Mouse (Mus musculus) neural tube, embryonic 14.5 days (tissue): ENCODE results near the gene Plcd1. TPM values are rescaled to one million over a fixed set of nuclear protein-coding genes. Genes with fewer than 3 reads are reported as not detected.

ENCODE experiments used
- ATAC-seq: fragments of 200-750 bp; cut with Nextera tagmentation; 2 replicates; pipeline ENCODE4 v1.8.0; 2017; ENCODE audit warnings: low read depth, mild to moderate bottlenecking, moderate TSS enrichment, moderate library complexity
- H3K27ac ChIP-seq: fragments of 300-500 bp; sonication (generic); 2 replicates; pipeline ENCODE4 v1.5.1; 2014; ENCODE audit warnings: low read depth, mild to moderate bottlenecking, control low read depth, low read length, moderate library complexity, mixed read lengths
- H3K27me3 ChIP-seq: fragments of 300-500 bp; sonication (generic); 2 replicates; pipeline ENCODE4 v1.6.1; 2014; ENCODE audit warnings: low read length; ENCODE audit not compliant: control insufficient read depth, insufficient read depth
- H3K36me3 ChIP-seq: fragments of 300-500 bp; sonication (generic); 2 replicates; pipeline ENCODE4 v1.6.1; 2014; ENCODE audit warnings: low read length, mixed read lengths; ENCODE audit not compliant: control insufficient read depth, insufficient read depth
- H3K4me1 ChIP-seq: fragments of 300-500 bp; sonication (generic); 2 replicates; pipeline ENCODE4 v1.6.1; 2014; ENCODE audit warnings: low read length; ENCODE audit not compliant: control insufficient read depth, insufficient read depth
- H3K4me2 ChIP-seq: fragments of 300-500 bp; sonication (generic); 2 replicates; pipeline ENCODE4 v1.6.1; 2014; ENCODE audit warnings: mild to moderate bottlenecking, low read depth, low read length, control low read depth
- H3K4me3 ChIP-seq: fragments of 300-500 bp; sonication (generic); 2 replicates; pipeline ENCODE4 v1.5.1; 2014; ENCODE audit warnings: low read depth, low read length, control low read depth, mixed read lengths
- H3K9ac ChIP-seq: fragments of 300-500 bp; sonication (generic); replicated peaks from 2 replicates; pipeline ENCODE4 v1.6.1; 2014; ENCODE audit warnings: low read depth, mild to moderate bottlenecking, control low read depth, low read length, mixed read lengths
- H3K9me3 ChIP-seq: fragments of 300-500 bp; sonication (generic); 2 replicates; pipeline ENCODE4 v1.6.1; 2016; ENCODE audit warnings: low read length; ENCODE audit not compliant: control insufficient read depth
- WGBS: fragments of 180-500 bp; shearing (Covaris S2); extraction: QIAGEN DNeasy Blood & Tissue Kit; methylation state at CpG from one replicate; pipeline ENCODE4 v1.1.7; 2014; 5-methylcytosine and 5-hydroxymethylcytosine counted together
- polyA plus RNA-seq: library from polyadenylated mRNA; unstranded; fragments of >200 nt; fragmentation: Nextera tagmentation; extraction: Ambion mirVana; gene quantifications from 2 replicates; pipeline ENCODE4 v1.2.1, GENCODE M21; 2014

The Plcd1 gene
- polyA plus RNA-seq, 1 experiment from 2014 or later, result 14.7 TPM

- WGBS, result 3% methylated on average over 6 of the region's 6 CpGs
- no peak overlapping the region for H3K27ac ChIP-seq
- H3K27me3 ChIP-seq, result no peaks in the 10 kb centered on the region
- H3K4me1 ChIP-seq, result no peaks in the 10 kb centered on the region
- H3K4me3 ChIP-seq, result no peak overlapping the region
- no peaks in the 10 kb centered on the region; the same call in 1 of the 2 replicates for H3K36me3 ChIP-seq
- no peak overlapping the region for H3K4me2 ChIP-seq
- H3K9ac ChIP-seq, result no peak overlapping the region
- no peaks in the 10 kb centered on the region for H3K9me3 ChIP-seq
- ATAC-seq, result peak; percentile 29; the same call in 1 of the 2 replicates
These were observed 25.7 kb downstream of the Plcd1 start for GRCm38 (mm10) chr9:119067601-119068000.

- Histone ChIP-seq H3K9me3 (no peaks in the 10 kb centered on the region), H3K27me3 (no peaks in the 10 kb centered on the region), H3K4me1 (no peaks in the 10 kb centered on the region), H3K4me2 (no peak overlapping the region), H3K36me3 (no peaks in the 10 kb centered on the region), H3K4me3 (no peak overlapping the region), H3K9ac (no peak overlapping the region), H3K27ac (no peak overlapping the region)
- WGBS, result 58% methylated on average over 4 of the region's 4 CpGs
- no peak for ATAC-seq
These were observed 29.0 kb downstream of the Plcd1 start for GRCm38 (mm10) chr9:119064296-119064695.

DNA sequence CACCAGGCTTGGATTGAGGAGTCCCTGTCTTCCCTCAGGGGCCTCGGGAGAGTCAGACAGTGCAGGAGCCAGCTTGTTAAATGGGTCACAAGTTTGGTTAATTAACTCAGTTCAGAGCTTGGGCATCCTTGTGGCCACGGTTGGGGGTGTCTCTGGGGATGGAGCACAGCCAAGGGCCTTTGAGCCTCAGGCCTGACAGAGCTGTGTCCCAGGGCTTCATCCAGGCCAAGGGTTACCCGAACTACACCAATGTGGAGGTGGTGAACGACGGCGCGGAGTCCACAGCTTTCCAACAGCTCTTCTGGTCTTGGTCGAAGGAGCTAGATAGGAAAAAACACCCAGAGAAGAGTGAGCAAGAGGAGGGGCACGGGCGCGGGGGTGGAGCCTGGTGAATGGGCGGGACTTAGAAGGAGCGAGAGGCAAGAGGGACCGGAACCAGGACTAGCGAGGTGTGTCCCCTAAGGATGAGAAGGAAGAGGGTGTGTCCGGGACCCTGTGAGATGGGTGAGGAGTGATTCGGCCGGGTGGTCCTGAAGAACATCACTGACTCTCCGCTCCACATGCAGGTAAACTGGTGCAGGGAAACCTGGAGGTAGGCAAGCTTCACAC, 30.2 kb downstream of the Plcd1 start:
- H3K9me3 ChIP-seq, result no peaks in the 10 kb centered on the region
- no peaks in the 10 kb centered on the region for H3K4me1 ChIP-seq
- H3K4me2 ChIP-seq, result no peak overlapping the region
- no peak overlapping the region for H3K27ac ChIP-seq
- H3K9ac ChIP-seq, result no peak overlapping the region
- no peak overlapping the region for H3K4me3 ChIP-seq
- no peak for ATAC-seq
- no peaks in the 10 kb centered on the region for H3K27me3 ChIP-seq
- WGBS, result 35% methylated on average over 19 of the region's 19 CpGs
- no peaks in the 10 kb centered on the region for H3K36me3 ChIP-seq

DNA sequence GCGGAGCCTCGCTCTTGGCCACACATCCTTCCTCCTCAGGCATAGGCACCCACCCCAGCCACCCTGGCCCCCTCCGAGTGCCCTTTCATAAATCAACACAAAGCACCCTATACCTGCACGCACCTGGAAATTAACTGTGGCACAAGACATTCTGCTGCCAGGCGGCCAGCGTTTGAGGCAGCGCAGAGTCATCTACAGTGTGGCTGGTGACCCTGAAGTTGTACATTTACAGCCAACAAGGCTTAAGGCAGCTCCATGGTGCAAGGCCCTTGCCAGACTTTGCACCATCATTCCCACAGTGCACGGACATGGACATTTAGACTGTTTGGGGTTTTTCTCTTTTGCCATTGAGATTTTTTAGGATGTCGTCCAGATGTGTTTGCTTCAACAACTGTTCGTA, 32.6 kb downstream of the Plcd1 start:
- H3K9me3 ChIP-seq, result no peaks in the 10 kb centered on the region
- WGBS, result 91% methylated on average over 10 of the region's 10 CpGs
- no peak overlapping the region for H3K27ac ChIP-seq
- H3K4me2 ChIP-seq, result no peak overlapping the region
- no peaks in the 10 kb centered on the region for H3K27me3 ChIP-seq
- no peaks in the 10 kb centered on the region for H3K4me1 ChIP-seq
- H3K36me3 ChIP-seq, result no peaks in the 10 kb centered on the region
- H3K4me3 ChIP-seq, result no peak overlapping the region
- H3K9ac ChIP-seq, result no peak overlapping the region
- ATAC-seq, result no peak

- no peak overlapping the region for H3K27ac ChIP-seq
- H3K9me3 ChIP-seq, result no peaks in the 10 kb centered on the region
- H3K27me3 ChIP-seq, result no peaks in the 10 kb centered on the region
- no peak overlapping the region for H3K9ac ChIP-seq
- no peak for ATAC-seq
- H3K4me3 ChIP-seq, result no peak overlapping the region
- no peaks in the 10 kb centered on the region for H3K36me3 ChIP-seq
- 88% methylated on average over 7 of the region's 7 CpGs for WGBS
- H3K4me2 ChIP-seq, result no peak overlapping the region
- H3K4me1 ChIP-seq, result no peaks in the 10 kb centered on the region
These were observed 35.1 kb downstream of the Plcd1 start for GRCm38 (mm10) chr9:119058245-119058644.

- Histone ChIP-seq H3K36me3 (no peaks in the 10 kb centered on the region), H3K4me2 (no peak overlapping the region), H3K9me3 (no peaks in the 10 kb centered on the region), H3K27me3 (no peaks in the 10 kb centered on the region), H3K4me1 (0 out of 2 replicates have a peak, but pooled peaks cover 6% of the 10 kb centered on the region), H3K4me3 (no peak overlapping the region), H3K27ac (no peak overlapping the region), H3K9ac (no peak overlapping the region)
- 91% methylated on average over 4 of the region's 4 CpGs for WGBS
- no peak for ATAC-seq
These were observed 38.0 kb downstream of the Plcd1 start for GRCm38 (mm10) chr9:119055336-119055735.

GRCm38 (mm10) chr9:119053964-119054576, 39.2 kb downstream of the Plcd1 start:
- Histone ChIP-seq H3K9ac (no peak overlapping the region), H3K4me2 (no peak overlapping the region), H3K27me3 (no peaks in the 10 kb centered on the region), H3K27ac (no peak overlapping the region), H3K4me3 (no peak overlapping the region), H3K4me1 (0 out of 2 replicates have a peak, but pooled peaks cover 6% of the 10 kb centered on the region), H3K36me3 (no peaks in the 10 kb centered on the region), H3K9me3 (no peaks in the 10 kb centered on the region)
- WGBS, result 84% methylated on average over 9 of the region's 9 CpGs
- no peak for ATAC-seq

DNA sequence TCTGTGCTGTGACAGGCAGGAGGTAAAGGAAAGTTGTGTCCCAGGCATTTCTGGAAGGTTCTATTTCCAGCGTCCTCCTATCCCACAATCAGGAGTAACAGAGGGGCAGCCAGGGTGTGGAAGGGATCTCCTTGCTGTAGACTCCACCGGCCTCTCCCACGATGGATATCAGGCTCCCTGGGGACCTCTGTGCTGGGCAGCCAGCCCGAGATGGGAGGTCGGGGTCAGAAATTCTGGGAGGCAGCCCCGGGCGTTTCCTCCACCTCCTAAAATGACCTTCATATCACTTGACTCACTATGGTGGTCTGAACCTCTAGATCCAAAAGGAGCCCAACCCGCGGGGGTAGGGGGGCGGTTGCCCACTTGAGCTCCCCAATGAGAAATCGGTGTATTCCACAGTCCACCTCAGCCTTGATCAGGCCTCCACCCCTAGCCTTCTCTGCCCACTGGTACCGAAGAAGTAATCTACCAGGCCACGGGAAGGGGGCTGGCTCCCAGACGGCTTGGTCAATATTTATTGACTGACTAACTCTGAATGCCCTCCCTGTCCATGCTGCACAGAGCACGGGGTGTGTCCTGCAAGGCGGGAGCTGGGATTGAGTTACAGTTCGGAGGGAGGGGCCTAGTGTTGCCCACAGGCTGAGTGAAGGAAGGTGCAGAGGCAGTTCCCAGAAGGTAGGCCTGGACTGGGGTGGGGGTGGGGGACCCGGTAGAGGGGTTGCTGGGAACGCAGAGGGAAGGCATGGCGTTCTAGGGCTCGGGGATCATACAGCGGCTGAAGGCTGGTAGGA, 41.0 kb downstream of the Plcd1 start, which contains the start of gene Vill:
TSS of gene Vill (plus strand) at position 625 of the 791 bp plus-strand sequence.
- Histone ChIP-seq H3K9ac (0 out of 2 replicates have a peak within 1 kb of the TSS, but pooled peaks have one; percentile 28), H3K27me3 (no peaks in the 10 kb centered on the region), H3K4me3 (peak within 1 kb of the TSS; percentile 10; the same call in 1 of the 2 replicates), H3K4me2 (peak within 1 kb of the TSS; percentile 41), H3K4me1 (0 out of 2 replicates have a peak, but pooled peaks cover 6% of the 10 kb centered on the region), H3K27ac (no peak within 1 kb of the TSS), H3K36me3 (no peaks in the 10 kb centered on the region), H3K9me3 (no peaks in the 10 kb centered on the region)
- peak; percentile 72; the same call in 1 of the 2 replicates for ATAC-seq
- 18% methylated on average over 22 of the region's 22 CpGs for WGBS

DNA sequence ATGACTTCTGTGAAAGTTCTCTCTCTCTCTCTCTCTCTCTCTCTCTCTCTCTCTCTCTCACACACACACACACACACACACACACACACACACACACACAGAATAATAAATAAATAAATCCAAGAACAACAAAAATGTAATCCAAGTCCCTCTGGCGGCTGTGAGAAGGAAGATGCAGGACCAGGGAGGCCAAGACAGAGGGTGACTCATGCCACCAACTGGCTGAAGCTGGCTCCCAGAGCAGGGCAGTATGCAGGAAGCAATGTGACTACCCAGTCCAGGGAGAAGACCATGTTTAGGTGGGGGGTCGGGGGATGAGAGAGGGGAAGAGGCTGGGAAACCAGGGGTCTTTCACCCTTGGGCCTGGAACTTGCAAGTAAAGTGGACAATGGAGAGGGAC, 42.1 kb downstream of the Plcd1 start:
- 0 out of 2 replicates have a peak, but pooled peaks cover 6% of the 10 kb centered on the region for H3K4me1 ChIP-seq
- no peaks in the 10 kb centered on the region for H3K27me3 ChIP-seq
- 74% methylated on average over 2 of the region's 2 CpGs for WGBS
- no peak overlapping the region for H3K4me2 ChIP-seq
- H3K9me3 ChIP-seq, result no peaks in the 10 kb centered on the region
- ATAC-seq, result no peak
- no peaks in the 10 kb centered on the region for H3K36me3 ChIP-seq
- H3K4me3 ChIP-seq, result no peak overlapping the region
- H3K27ac ChIP-seq, result no peak overlapping the region
- H3K9ac ChIP-seq, result no peak overlapping the region
